Mouse (Mus musculus): ENCODE data around the gene Hax1.

The Hax1 gene

GRCm38 (mm10) chr3:89998612-89999054, at the start of gene Hax1:
Gene Hax1 (minus strand): TSS chr3:89998780.
- peak; percentile 94 for DNase-seq

- no peak for DNase-seq
Measured at GRCm38 (mm10) chr3:90036263-90036662, 37.7 kb upstream of the Hax1 start.

GRCm38 (mm10) chr3:90034653-90035052, 36.1 kb upstream of the Hax1 start:
- DNase-seq, result no peak

GRCm38 (mm10) chr3:90016626-90017025, 18.0 kb upstream of the Hax1 start:
- DNase-seq, result no peak

- DNase-seq, result no peak
Measured at GRCm38 (mm10) chr3:90010291-90010690, 11.7 kb upstream of the Hax1 start.

- DNase-seq, result no peak
Measured at GRCm38 (mm10) chr3:90004091-90004796, 5.7 kb upstream of the Hax1 start.

- DNase-seq, result no peak
Measured at GRCm38 (mm10) chr3:89999830-90000229, 1.2 kb upstream of the Hax1 start.

GRCm38 (mm10) chr3:89999090-89999489, 510 bp upstream of the Hax1 start:
- DNase-seq, result no peak

GRCm38 (mm10) chr3:89997791-89998495, 637 bp downstream of the Hax1 start:
- peak; percentile 4 for DNase-seq

GRCm38 (mm10) chr3:89994807-89995515, 3.6 kb downstream of the Hax1 start:
- DNase-seq, result no peak

GRCm38 (mm10) chr3:89987822-89988221, 10.8 kb downstream of the Hax1 start:
- DNase-seq, result no peak

- DNase-seq, result no peak
Measured at GRCm38 (mm10) chr3:89987211-89987610, 11.4 kb downstream of the Hax1 start.

- DNase-seq, result no peak
Measured at GRCm38 (mm10) chr3:89982426-89982825, 16.2 kb downstream of the Hax1 start.

- no peak for DNase-seq
Measured at GRCm38 (mm10) chr3:89976859-89977258, 21.7 kb downstream of the Hax1 start.

- DNase-seq, result no peak
Measured at GRCm38 (mm10) chr3:89968509-89968908, 30.1 kb downstream of the Hax1 start.

- DNase-seq, result peak; percentile 36
Measured at GRCm38 (mm10) chr3:89966946-89967345, 31.6 kb downstream of the Hax1 start.

GRCm38 (mm10) chr3:89965972-89966371, 32.6 kb downstream of the Hax1 start:
- no peak for DNase-seq

- no peak for DNase-seq
Measured at GRCm38 (mm10) chr3:89965557-89965956, 33.0 kb downstream of the Hax1 start.

GRCm38 (mm10) chr3:89963926-89964739, 34.4 kb downstream of the Hax1 start:
- DNase-seq, result peak; percentile 54

- peak; percentile 78 for DNase-seq
Measured at GRCm38 (mm10) chr3:89963221-89963763, 35.3 kb downstream of the Hax1 start, which contains the start of gene Atp8b2. Gene Atp8b2 (minus strand): TSS chr3:89963508.

GRCm38 (mm10) chr3:89962751-89963220, 35.8 kb downstream of the Hax1 start:
- DNase-seq, result no peak

GRCm38 (mm10) chr3:89962059-89962750, 36.4 kb downstream of the Hax1 start:
- peak; percentile 33 for DNase-seq

All from thymus, postnatal 25 days (tissue).